Mouse (Mus musculus): ENCODE data around the gene 3110040M04Rik.

3110040M04Rik gene

DNA sequence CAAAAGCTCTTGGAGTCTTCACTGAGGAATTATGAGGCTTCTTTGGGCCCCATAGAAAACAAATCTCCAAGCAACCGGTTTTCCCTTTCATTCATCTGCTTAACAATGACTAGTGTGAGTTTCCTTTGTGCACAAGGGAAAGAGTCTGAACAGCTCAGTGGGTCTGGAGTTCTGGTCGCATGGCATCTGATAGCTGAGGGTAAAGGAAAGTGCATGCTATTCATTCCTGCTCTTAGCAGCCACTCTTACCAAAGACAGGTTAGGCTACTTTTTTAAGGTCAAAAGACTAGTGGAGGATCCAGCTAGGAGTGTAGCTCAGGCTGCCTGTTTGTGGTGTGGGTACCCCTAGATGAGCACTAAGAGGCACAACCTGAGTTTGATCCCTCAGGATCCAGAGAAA, 31.7 kb downstream of the 3110040M04Rik start:
- in situ Hi-C loops (cut with MboI, MseI), result no loop called here

DNA sequence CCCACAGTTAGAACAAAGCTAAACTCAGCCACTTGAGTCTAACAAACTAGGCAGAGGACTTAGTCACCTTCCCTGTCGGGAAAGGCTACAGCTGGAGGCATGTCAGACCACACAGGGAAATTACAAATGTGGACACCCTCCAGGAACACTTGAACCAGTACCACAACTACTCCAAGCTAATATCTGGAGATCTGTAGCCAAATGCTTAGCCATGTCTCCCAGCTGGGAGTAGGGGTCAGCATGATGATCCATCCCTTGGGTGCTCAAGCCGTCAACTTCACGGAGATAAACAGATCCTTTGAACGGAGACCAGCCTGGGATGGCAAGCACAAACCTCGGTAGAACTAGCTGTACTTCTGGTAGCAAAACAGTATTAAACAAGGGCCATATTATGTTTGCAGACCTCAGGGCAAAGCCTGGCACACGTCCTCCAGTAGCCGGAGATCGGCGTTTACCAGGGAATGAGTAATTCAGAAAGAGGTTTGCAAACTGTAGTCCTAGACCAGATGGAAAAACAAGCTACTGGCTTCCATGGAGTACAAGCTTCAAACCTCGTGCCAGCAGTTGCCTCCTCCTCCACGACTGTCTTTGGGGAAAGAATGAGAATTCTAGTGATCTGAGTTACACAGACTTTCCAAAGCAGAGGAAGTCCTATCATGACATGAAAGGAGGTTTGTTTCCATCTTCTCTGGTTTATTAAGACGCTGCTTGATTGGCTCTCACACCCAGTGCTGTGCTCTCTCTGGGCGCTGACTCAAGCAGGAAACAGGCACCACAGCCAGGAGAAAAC, 32.4 kb downstream of the 3110040M04Rik start:
- in situ Hi-C loops (cut with MboI, MseI), result no loop called here

DNA sequence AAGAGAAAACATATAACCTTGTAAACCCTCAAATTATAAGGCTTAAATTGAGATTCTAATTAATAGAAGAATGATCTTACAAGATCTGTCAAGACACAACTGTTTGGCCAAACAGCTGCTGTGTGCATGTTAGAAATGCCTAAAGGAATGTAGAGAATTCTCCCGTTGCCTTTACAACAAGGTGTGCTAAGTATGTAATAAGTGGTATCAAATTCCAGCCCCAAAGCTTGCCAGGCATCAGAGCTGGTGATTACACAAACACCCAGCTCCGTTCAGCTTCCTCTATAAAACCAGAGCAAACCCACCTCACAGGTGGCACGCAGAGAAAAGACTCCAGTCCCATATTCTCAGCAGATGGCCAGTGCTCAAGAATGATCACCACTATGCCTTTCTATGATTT, 33.9 kb downstream of the 3110040M04Rik start:
- in situ Hi-C loops (cut with MboI, MseI), result no loop called here

DNA sequence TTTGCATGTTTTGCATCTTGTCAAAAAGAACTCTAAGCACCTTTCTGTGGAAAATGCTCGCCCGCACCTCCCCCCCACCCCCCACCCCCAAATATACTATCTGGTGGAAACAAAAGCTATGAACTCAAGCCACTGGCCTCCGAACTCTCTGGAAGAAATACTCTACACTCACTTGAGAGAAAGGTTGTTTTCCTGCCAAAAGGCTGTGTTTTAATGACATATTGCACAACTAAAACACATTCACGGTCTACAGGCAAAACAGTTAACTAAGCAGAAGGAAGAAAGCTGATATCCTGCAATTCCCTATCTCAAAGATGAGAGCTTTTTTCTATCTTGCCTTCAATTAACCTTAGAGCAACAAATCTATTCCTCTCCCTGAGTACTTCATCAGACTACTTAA, 39.4 kb downstream of the 3110040M04Rik start:
- in situ Hi-C loops (cut with MboI, MseI), result no loop called here

DNA sequence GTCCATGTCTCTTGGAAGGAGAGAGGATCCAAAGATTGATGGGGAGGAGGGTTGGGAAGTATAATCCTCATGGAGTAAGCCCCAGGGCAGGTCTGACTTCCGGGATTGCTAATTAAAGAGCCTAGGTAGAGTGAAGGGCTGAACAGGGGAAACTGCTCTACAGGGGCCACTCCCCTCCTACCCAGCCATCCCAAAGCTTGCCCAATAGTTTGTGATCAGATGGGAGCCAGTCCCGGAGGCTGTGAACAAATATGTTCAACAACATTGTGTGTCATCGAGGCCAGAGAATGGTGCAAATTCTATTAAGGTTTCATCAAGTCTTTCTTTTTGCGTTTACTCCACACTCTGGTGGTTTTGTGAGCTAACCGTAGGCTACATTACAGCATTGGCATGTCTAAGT, 40.1 kb downstream of the 3110040M04Rik start:
- in situ Hi-C loops (cut with MboI, MseI), result no loop called here

DNA sequence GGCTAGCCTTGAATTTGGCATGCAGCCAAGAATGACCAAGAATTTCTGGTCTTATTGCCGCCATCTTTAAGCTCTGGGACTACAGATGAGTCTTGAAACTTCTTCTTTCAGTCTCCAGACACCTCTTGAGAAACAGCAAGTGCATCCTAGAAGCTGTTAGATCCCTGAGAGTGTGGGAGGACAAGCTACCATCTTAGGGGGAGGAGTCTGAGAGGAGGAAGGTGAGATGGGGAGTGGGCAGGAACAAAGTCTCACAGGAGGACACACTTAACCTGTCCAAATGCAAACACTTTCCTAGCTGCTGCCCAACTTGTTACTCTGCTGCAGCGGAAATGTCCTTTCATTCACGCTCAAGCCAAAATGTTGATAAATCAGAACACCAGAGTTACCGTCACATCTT, 40.8 kb downstream of the 3110040M04Rik start:
- in situ Hi-C loops (cut with MboI, MseI), result no loop called here

DNA sequence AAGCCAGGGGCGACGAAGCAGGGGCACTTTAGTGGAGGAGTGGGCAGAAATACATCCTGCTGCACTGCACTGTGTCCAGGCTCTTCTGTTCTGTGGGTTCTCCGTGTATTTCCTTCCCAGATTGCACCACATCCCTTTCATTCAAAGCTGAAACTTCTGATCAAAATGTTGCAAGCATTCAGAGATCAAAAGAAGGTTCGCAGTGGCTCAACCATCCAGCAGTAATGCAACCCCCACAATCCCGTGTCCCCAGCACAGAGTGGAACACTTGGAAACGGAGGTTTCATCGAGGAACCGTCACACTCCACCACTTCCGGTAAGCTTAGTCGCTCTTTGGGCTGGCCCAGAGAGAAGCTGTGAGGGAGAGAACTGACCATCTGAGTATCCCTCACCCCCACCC, 41.2 kb downstream of the 3110040M04Rik start:
- in situ Hi-C loops (cut with MboI, MseI), result no loop called here

DNA sequence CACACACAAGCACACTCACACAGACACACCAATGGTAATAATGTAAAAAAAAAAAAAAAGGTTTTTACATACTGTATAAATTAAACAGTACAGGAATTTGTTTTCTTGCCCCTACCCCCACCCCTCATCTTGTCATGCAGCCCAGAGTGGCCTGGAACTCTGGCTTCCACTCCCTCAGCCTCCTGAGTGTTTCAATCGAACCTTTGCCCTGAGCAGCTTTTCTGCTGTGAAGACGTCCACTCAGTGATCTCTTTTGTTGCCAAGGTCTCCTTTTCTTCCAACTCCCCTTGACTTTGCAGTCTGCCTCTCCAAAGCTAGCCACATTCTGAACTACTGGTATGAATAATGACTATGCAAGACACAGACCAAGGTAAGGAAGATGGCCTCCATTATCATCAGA, 41.9 kb downstream of the 3110040M04Rik start:
- in situ Hi-C loops (cut with MboI, MseI), result no loop called here

DNA sequence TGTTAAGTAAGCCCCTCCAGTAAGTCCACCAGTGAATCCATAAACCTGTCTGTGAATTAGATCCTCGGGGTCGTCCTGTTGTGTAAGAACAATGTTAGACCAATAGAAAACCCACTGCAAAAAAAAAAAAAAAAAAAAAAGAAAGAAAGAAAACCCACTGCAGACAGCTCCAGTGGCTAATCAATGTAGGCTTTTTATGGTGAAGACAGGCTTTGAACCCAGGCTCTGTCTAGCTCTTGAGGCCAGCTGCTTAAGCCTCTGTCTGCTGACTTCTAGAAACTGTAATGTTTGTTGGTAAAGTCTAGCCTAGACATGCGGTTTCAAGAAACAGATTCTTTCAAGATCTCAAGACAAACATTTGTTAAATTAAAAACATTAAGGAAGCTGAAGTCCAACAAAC, 46.2 kb downstream of the 3110040M04Rik start:
- in situ Hi-C loops (cut with MboI, MseI), result loop anchor here (5.0 kb wide), 1 partner anchor 67 kb away; no protein-coding TSS in a partner anchor

DNA sequence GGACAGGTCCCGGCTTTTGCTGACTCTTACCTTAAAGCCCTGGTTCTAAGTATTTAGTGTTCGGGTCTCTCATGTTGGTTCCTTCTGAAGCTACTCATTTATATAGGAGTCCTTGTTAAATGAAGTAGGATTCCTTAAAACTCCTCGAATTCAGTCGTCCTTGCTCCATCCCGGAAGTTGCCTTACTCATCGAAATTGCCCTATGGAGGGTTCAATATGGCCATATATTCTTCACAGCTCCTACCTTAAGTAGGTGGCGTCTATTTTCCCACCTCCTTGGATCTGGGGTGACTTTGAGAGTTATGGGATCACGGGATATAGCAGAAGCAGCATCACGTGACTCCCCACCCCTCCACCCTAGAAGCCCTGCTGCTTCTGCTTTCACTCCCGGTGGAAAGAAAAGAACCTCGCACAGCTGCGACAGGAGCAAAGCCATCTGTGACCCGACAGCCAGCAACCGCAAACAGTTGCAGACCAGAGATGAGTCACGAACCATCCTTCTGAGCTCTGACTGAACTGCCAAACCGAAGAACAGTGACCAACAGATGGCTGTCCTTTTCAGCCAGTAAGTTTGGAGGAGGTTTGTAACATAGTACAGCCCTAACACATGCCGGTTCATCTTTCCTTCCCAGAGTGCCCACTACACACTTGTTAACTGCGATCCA, 46.7 kb downstream of the 3110040M04Rik start:
- in situ Hi-C loops (cut with MboI, MseI), result loop anchor here (5.0 kb wide), 1 partner anchor 67 kb away; no protein-coding TSS in a partner anchor

DNA sequence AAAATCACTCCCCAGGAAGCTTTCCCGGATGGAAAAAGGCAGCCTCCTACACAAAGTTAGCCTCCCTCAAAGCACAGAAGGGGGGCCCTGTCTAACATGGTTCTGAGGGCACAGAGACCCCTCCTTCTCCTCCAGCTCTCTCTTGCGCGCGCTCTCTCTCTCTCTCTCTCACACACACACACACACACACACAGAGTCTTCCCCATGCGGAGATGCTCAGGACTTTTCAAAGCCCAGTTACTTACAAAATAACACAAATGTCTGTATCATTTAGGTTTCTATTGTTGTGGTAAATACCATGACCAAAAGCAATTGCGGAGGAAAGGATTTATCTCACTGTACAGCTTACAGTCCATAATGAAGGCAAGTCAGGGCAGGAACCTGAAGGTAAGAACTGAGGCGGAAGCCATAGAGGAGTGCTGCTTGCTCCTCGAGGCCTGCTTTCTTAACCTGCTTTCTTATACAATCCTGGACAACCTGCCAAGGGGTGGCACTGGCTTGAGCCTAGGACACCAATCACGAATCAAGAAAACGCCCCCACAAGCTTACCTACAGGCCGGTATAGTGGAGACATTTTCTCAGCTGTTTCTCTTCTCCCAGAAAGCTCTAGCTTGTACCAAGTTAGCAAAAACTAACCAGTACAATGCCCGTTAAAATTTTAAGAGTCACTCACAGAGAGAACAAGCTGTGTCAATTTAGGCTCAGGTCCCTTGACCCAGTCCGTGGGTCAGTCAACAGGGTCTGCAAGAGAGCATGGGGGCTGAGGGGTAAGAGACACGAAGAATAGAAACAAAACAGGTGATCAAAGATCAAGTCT, 47.5 kb downstream of the 3110040M04Rik start:
- in situ Hi-C loops (cut with MboI, MseI), result loop anchor here (5.0 kb wide), 1 partner anchor 66 kb away; no protein-coding TSS in a partner anchor

All from regulatory T cell (primary cell).